Mouse (Mus musculus) adrenal gland, postnatal 14 days (tissue): ENCODE results near the gene Ankrd45. TPM values are rescaled to one million over a fixed set of nuclear protein-coding genes. Genes with fewer than 3 reads are reported as not detected.
"Not testable (repeated sequence)": the region's sequence is repeated elsewhere in the genome, so short reads cannot be mapped to it uniquely, and the experiment has no call there.

Experiments used
- DNase-seq: peaks from one replicate; pipeline ENCODE4 v3.0.0; 2021; ENCODE audit warnings: mixed read lengths
- total RNA-seq: library from RNA; stranded (reverse); gene quantifications from 2 replicates; pipeline ENCODE4 v1.2.3, GENCODE M21; 2021

Ankrd45 gene
- total RNA-seq, 1 experiment from 2014 or later: 4.5 TPM

- DNase-seq: peak; percentile 25
Observed at GRCm38 (mm10) chr1:161185431-161185830, 42.9 kb downstream of the Ankrd45 start.

- no peak for DNase-seq
Observed at GRCm38 (mm10) chr1:161190253-161190910, 47.9 kb downstream of the Ankrd45 start.

- DNase-seq: peak; percentile 89
Observed at GRCm38 (mm10) chr1:161195541-161196351, 53.3 kb downstream of the Ankrd45 start.

GRCm38 (mm10) chr1:161196364-161196763 lies 53.9 kb downstream of the Ankrd45 start:
- DNase-seq: not testable (repeated sequence)

DNA sequence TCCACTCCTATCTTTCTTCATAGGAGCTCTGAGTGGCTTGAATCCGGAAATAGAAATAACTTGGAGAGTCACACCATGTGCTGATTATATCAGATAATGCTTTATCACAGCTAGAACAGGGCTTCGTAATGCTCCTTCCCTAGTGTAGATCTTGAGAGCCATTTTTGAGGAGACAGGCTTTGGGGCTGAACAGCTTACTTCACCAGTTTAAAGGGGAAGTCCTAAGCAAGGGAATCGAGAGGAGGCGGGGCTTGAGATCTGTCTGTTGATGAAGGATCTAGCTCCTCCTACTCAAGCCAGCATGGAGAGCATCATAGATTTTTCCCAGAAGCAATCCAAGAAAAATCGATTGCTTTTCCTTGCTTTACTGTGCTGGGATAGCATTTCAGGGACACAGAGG lies 57.4 kb downstream of the Ankrd45 start:
- no peak for DNase-seq

GRCm38 (mm10) chr1:161214465-161214864 lies 72.0 kb downstream of the Ankrd45 start:
- peak; percentile 57 for DNase-seq

DNA sequence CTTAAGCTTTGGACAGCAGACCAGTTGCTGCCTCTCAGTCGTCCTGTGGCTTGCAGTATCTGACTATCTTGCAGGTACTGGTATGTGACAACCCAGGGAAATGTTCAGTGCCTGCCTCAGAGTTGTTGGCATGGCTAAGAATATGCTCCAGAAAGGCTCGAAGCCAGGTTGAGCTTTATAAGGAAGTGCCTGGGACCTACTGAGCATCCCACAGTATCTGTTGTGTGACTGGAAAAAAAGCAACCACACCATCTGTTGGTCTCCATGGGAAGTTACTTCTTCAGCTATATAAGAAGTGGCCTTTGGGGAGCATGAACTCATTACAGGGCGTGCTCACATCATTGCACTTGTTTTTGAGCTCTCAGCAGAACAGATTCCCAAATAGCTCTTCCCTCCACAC lies 77.3 kb downstream of the Ankrd45 start:
- no peak for DNase-seq

Other genes starting within 250 kb of the Ankrd45 start
- gene Rc3h1, start 236.3 kb upstream of the Ankrd45 start, total RNA-seq: 44.0 and 46.1 TPM in 2 replicates
- 25.9 and 489 TPM in 2 replicates for gene Serpinc1, start 164.1 kb upstream of the Ankrd45 start, total RNA-seq
- 12.9 and 14.3 TPM in 2 replicates for gene Zbtb37, start 107.8 kb upstream of the Ankrd45 start, total RNA-seq
- 25.3 and 32.9 TPM in 2 replicates for gene Dars2, start 72.0 kb upstream of the Ankrd45 start, total RNA-seq
- gene Cenpl, start 72.0 kb upstream of the Ankrd45 start, total RNA-seq: 4.5 and 4.9 TPM in 2 replicates
- gene Klhl20, start 11.2 kb upstream of the Ankrd45 start, total RNA-seq: 16.2 and 18.9 TPM in 2 replicates
- gene Tex50, start 16.6 kb downstream of the Ankrd45 start, total RNA-seq: not detected in 2 replicates
- 401 and 414 TPM in 2 replicates for gene Prdx6, start 108.5 kb downstream of the Ankrd45 start, total RNA-seq